8 mouse cellular contexts compared by ENCODE assay signal in genomic region chr6:113082229-113082628, GRCm38 (mm10). TPM values are rescaled to one million over a fixed set of nuclear protein-coding genes. Genes with fewer than 3 reads are reported as not detected.
DNase-seq lines count a peak whose midpoint lies in the region; ATAC-seq lines count a peak whose summit lies in the region.

No protein-coding gene starts in this region.

- intact Hi-C loops in left cerebral cortex, postnatal 36 days (cut with DNase I): no loop called here

- 15% methylated on average over 6 of the region's 6 CpGs for WGBS in heart, embryonic 15.5 days
- 20% methylated on average over 6 of the region's 6 CpGs for WGBS in limb, embryonic 15.5 days

- 0 out of 2 replicates have a peak overlapping the region, but pooled peaks have one; percentile 9 for H3K9ac ChIP-seq in heart, embryonic 15.5 days
- no peak overlapping the region for H3K9ac ChIP-seq in limb, embryonic 15.5 days

- H3K27ac ChIP-seq in brown adipose tissue, adult 24 weeks (replicated peaks; ENCODE audit: low read depth, low read length): peak overlapping the region; percentile 68
- H3K27ac ChIP-seq in heart, embryonic 15.5 days: peak overlapping the region; percentile 58
- 0 out of 2 replicates have a peak overlapping the region, but pooled peaks have one; percentile 18 for H3K27ac ChIP-seq in limb, embryonic 15.5 days

- no peaks in the 10 kb centered on the region for H3K36me3 ChIP-seq in heart, embryonic 15.5 days
- H3K36me3 ChIP-seq in limb, embryonic 15.5 days: no peaks in the 10 kb centered on the region

- peak overlapping the region; percentile 51 for H3K4me2 ChIP-seq in heart, embryonic 15.5 days
- no peak overlapping the region for H3K4me2 ChIP-seq in limb, embryonic 15.5 days

- H3K4me1 ChIP-seq in brown adipose tissue, adult 24 weeks (ENCODE audit: control insufficient read depth, insufficient read depth, insufficient read length, low read length): peaks cover 14% of the 10 kb centered on the region
- peaks cover 42% of the 10 kb centered on the region for H3K4me1 ChIP-seq in heart, embryonic 15.5 days (replicated peaks)
- H3K4me1 ChIP-seq in limb, embryonic 15.5 days: peaks cover 16% of the 10 kb centered on the region

- H3K9me3 ChIP-seq in heart, embryonic 15.5 days (replicated peaks): no peaks in the 10 kb centered on the region
- H3K9me3 ChIP-seq in limb, embryonic 15.5 days: no peaks in the 10 kb centered on the region

- ATAC-seq in heart, embryonic 15.5 days (replicated peaks; ENCODE audit: insufficient number of reproducible peaks, insufficient read depth, low FRiP score, low read depth): no peak
- ATAC-seq in limb, embryonic 15.5 days (ENCODE audit: insufficient number of reproducible peaks, low FRiP score, low TSS enrichment, low read depth): no peak

- H3K4me3 ChIP-seq in brown adipose tissue, adult 24 weeks (ENCODE audit: insufficient read depth, low read depth, low read length): no peak overlapping the region
- peak overlapping the region; percentile 18 for H3K4me3 ChIP-seq in heart, embryonic 15.5 days
- no peak overlapping the region for H3K4me3 ChIP-seq in limb, embryonic 15.5 days

- DNase-seq in kidney, adult 9 months: peak; percentile 13
- DNase-seq in kidney, adult 11 months: no peak
- DNase-seq in retina, embryonic 14.5 days (ENCODE audit: low spot score): peak; percentile 68
- no peak for DNase-seq in gastrocnemius, postnatal 4 days (ENCODE audit: low spot score in 2 of 2)
- no peak for DNase-seq in left cerebral cortex, postnatal 36 days (ENCODE audit: low spot score in 2 of 2)

- H3K27me3 ChIP-seq in heart, embryonic 15.5 days: no peaks in the 10 kb centered on the region
- no peaks in the 10 kb centered on the region for H3K27me3 ChIP-seq in limb, embryonic 15.5 days

RNA-seq across cellular contexts. Expression of gene Setd5, which starts 5.1 kb away (rescaled TPM):
- 17.0 and 19.0 TPM in 2 replicates for polyA plus RNA-seq in brown adipose tissue, adult 24 weeks (2012; ENCODE audit: insufficient read depth, insufficient read length, missing spikeins)
- 42.6 and 53.4 TPM in 2 replicates for polyA plus RNA-seq in heart, embryonic 15.5 days (2015; fragmentation: Nextera tagmentation; extraction: Ambion mirVana)
- 77.3 and 79.8 TPM in 2 replicates for polyA plus RNA-seq in limb, embryonic 15.5 days (2015; fragmentation: Nextera tagmentation; extraction: Ambion mirVana)
- 100 to 1,000 TPM; 106 to 109 TPM for total RNA-seq in gastrocnemius, postnatal 4 days (2021)
- total RNA-seq in left cerebral cortex, postnatal 36 days (2021): 100 to 1,000 TPM in 1 of 2 experiments, 10 to 100 TPM in 1; 99.2 to 130 TPM

RNA-seq across cellular contexts. Expression of gene Thumpd3, which starts 36.2 kb away (rescaled TPM):
- polyA plus RNA-seq in brown adipose tissue, adult 24 weeks (2012; ENCODE audit: insufficient read depth, insufficient read length, missing spikeins): 25.4 and 34.9 TPM in 2 replicates
- 32.4 and 37.8 TPM in 2 replicates for polyA plus RNA-seq in heart, embryonic 15.5 days (2015; fragmentation: Nextera tagmentation; extraction: Ambion mirVana)
- 45.1 and 46.7 TPM in 2 replicates for polyA plus RNA-seq in limb, embryonic 15.5 days (2015; fragmentation: Nextera tagmentation; extraction: Ambion mirVana)
- total RNA-seq in gastrocnemius, postnatal 4 days (2021): 10 to 100 TPM; 20.7 to 22.1 TPM
- 10 to 100 TPM; 22.6 to 30.6 TPM for total RNA-seq in left cerebral cortex, postnatal 36 days (2021)

Comparison
In these comparisons a context has a peak if more than half of its experiments do, and no peak if none do; other contexts are left out.
1. DNase-seq: peak in kidney, adult 9 months (single experiment) and retina, embryonic 14.5 days (single experiment); none in kidney, adult 11 months (single experiment), gastrocnemius, postnatal 4 days (0 of 2) and left cerebral cortex, postnatal 36 days (0 of 2).
2. H3K27ac ChIP-seq: peak in every context shown above with its lines; median percentile 68 in brown adipose tissue, adult 24 weeks; 58 in heart, embryonic 15.5 days; 18 in limb, embryonic 15.5 days.